18 mouse cellular contexts compared by ENCODE assay signal in genomic region chr14:80522536-80522935, GRCm38 (mm10).
"Had no signal": no experiment of that assay in that cellular context is flagged by ENCODE, and none has a peak within 500 bp of the region (broad histone marks: within the 10 kb centered on the region; RNA-seq: fewer than 3 reads in every experiment).

No protein-coding gene starts in this region.

- H3K27ac ChIP-seq: midbrain, embryonic 10.5 days; midbrain, embryonic 13.5 days; midbrain, embryonic 15.5 days; neural tube, embryonic 13.5 days; neural tube, embryonic 15.5 days had no signal

- H3K4me3 ChIP-seq: midbrain, embryonic 10.5 days; midbrain, embryonic 13.5 days; midbrain, embryonic 15.5 days; myocyte; neural tube, embryonic 13.5 days; neural tube, embryonic 15.5 days had no signal

- H3K27me3 ChIP-seq: neural tube, embryonic 13.5 days; neural tube, embryonic 15.5 days had no signal

- DNase-seq: lung, adult 18-20 months; lung, embryonic 14.5 days; lung, postnatal 10 days; lung, postnatal 4 days; retina, postnatal 1 day; right cerebral cortex, adult 18-20 months; right cerebral cortex, postnatal 25 days; right cerebral cortex, postnatal 4 days; spleen, adult 18-20 months; thymus, adult 18-20 months; thymus, postnatal 14 days; thymus, postnatal 36 days had no signal

- H3K4me1 ChIP-seq: midbrain, embryonic 13.5 days; midbrain, embryonic 15.5 days; neural tube, embryonic 13.5 days; neural tube, embryonic 15.5 days had no signal

- H3K4me2 ChIP-seq: lung, embryonic 14.5 days; midbrain, embryonic 13.5 days; midbrain, embryonic 15.5 days; neural tube, embryonic 13.5 days; neural tube, embryonic 15.5 days had no signal

- H3K36me3 ChIP-seq: midbrain, embryonic 10.5 days; midbrain, embryonic 13.5 days; midbrain, embryonic 15.5 days; neural tube, embryonic 13.5 days; neural tube, embryonic 15.5 days had no signal

- ATAC-seq: midbrain, embryonic 13.5 days; midbrain, embryonic 15.5 days had no signal

- H3K9me3 ChIP-seq: midbrain, embryonic 10.5 days; midbrain, embryonic 13.5 days; midbrain, embryonic 15.5 days; neural tube, embryonic 13.5 days; neural tube, embryonic 15.5 days had no signal

- H3K9ac ChIP-seq: lung, embryonic 14.5 days; midbrain, embryonic 13.5 days; midbrain, embryonic 15.5 days; neural tube, embryonic 13.5 days; neural tube, embryonic 15.5 days had no signal
